Mouse (Mus musculus) MEL (cell line): ENCODE measurements around the gene Hebp2. TPM values are rescaled to one million over a fixed set of nuclear protein-coding genes. Genes with fewer than 3 reads are reported as not detected.

Experiments used
- DNase-seq: peaks from one replicate; pipeline ENCODE4 v3.0.0; 2011; ENCODE audit warnings: low read depth, low spot score
- H3K27ac ChIP-seq: 2 replicates; pipeline ENCODE4 v1.5.1; 2012; ENCODE audit warnings: low read depth, mild to moderate bottlenecking, control low read depth, low read length, moderate library complexity; ENCODE audit not compliant: control insufficient read depth
- H3K27me3 ChIP-seq, 2 experiments: fragments of 150-350 bp in 1 of 2; sonication (generic) in 1 of 2; 2 replicates each; pipeline ENCODE4 v1.6.1; 2012; ENCODE audit warnings: low read length in 2 of 2, mild to moderate bottlenecking in 2 of 2, improper control_type of control experiment in 1 of 2, moderate library complexity in 1 of 2; ENCODE audit not compliant: insufficient read depth in 2 of 2, control insufficient read depth in 1 of 2
- H3K36me3 ChIP-seq, 2 experiments: 2 replicates each; pipeline ENCODE4 v1.6.1; 2012 to 2014; ENCODE audit warnings: low read length in 2 of 2, improper control_type of control experiment in 1 of 2, inconsistent platforms in 1 of 2, mild to moderate bottlenecking in 1 of 2; ENCODE audit not compliant: insufficient read depth in 2 of 2, control insufficient read depth in 1 of 2
- H3K4me1 ChIP-seq, 2 experiments: fragments of 150-350 bp in 1 of 2; sonication (generic) in 1 of 2; 2 replicates each; pipeline ENCODE4 v1.6.1; 2012; ENCODE audit warnings: low read length in 2 of 2, improper control_type of control experiment in 1 of 2, mild to moderate bottlenecking in 1 of 2; ENCODE audit not compliant: insufficient read depth in 2 of 2, control insufficient read depth in 1 of 2
- H3K4me3 ChIP-seq, 2 experiments: fragments of 150-350 bp in 1 of 2; sonication (generic) in 1 of 2; 2 replicates each; pipeline ENCODE4 v1.5.1; 2012; ENCODE audit warnings: low read depth in 2 of 2, low read length in 2 of 2, mild to moderate bottlenecking in 2 of 2, moderate library complexity in 2 of 2, control low read depth in 1 of 2, improper control_type of control experiment in 1 of 2; ENCODE audit not compliant: control insufficient read depth in 1 of 2, insufficient read depth in 1 of 2
- H3K79me2 ChIP-seq: 2 replicates; pipeline ENCODE4 v1.6.1; 2012; ENCODE audit warnings: mild to moderate bottlenecking, low read length, moderate library complexity; ENCODE audit not compliant: control insufficient read depth, poor library complexity, insufficient read depth
- H3K9ac ChIP-seq: 2 replicates; pipeline ENCODE4 v1.6.1; 2012; ENCODE audit warnings: low read depth, mild to moderate bottlenecking, control low read depth, low read length, moderate library complexity; ENCODE audit not compliant: control insufficient read depth, poor library complexity, severe bottlenecking
- H3K9me3 ChIP-seq: fragments of 150-350 bp; sonication (generic); replicated peaks from 2 replicates; pipeline ENCODE4 v1.6.1; 2012; ENCODE audit warnings: mild to moderate bottlenecking, low read length, improper control_type of control experiment, moderate library complexity; ENCODE audit not compliant: insufficient read depth
- BHLHE40 ChIP-seq: IDR thresholded peaks from 2 replicates; pipeline ENCODE4 v1.6.1; 2012; ENCODE audit warnings: low read depth, mild to moderate bottlenecking, inconsistent platforms, low read length, improper control_type of control experiment, borderline replicate concordance
- CHD1 ChIP-seq: IDR thresholded peaks from 2 replicates; pipeline ENCODE4 v1.6.1; 2012; ENCODE audit warnings: low read depth, mild to moderate bottlenecking, inconsistent platforms, low read length, improper control_type of control experiment
- CHD2 ChIP-seq: IDR thresholded peaks from 2 replicates; pipeline ENCODE4 v1.6.1; 2011; ENCODE audit warnings: low read length, improper control_type of control experiment
- CTCF ChIP-seq, 3 experiments: IDR thresholded peaks in 2 of 3; conservative IDR thresholded peaks in 1 of 3; 2 replicates each; pipeline ENCODE4 v1.5.1; 2011 to 2012; ENCODE audit warnings: low read length in 3 of 3, low read depth in 2 of 3, mild to moderate bottlenecking in 2 of 3, improper control_type of control experiment in 1 of 3, inconsistent platforms in 1 of 3, mixed read lengths in 1 of 3, moderate library complexity in 1 of 3; ENCODE audit not compliant: control insufficient read depth in 1 of 3, insufficient read depth in 1 of 3, poor library complexity in 1 of 3, severe bottlenecking in 1 of 3
- ETS1 ChIP-seq: IDR thresholded peaks from 2 replicates; pipeline ENCODE4 v1.6.1; 2012; ENCODE audit warnings: low read depth, mild to moderate bottlenecking, inconsistent platforms, low read length, improper control_type of control experiment, moderate library complexity
- GATA1 ChIP-seq: IDR thresholded peaks from 2 replicates; pipeline ENCODE4 v1.6.1; 2011; ENCODE audit warnings: low read depth, low read length, improper control_type of control experiment
- HCFC1 ChIP-seq: IDR thresholded peaks from 2 replicates; pipeline ENCODE4 v1.6.1; 2012; ENCODE audit warnings: low read depth, mild to moderate bottlenecking, inconsistent platforms, low read length, improper control_type of control experiment, moderate library complexity
- JUND ChIP-seq: IDR thresholded peaks from 2 replicates; pipeline ENCODE4 v1.6.1; 2011; ENCODE audit warnings: low read depth, mild to moderate bottlenecking, improper control_type of control experiment, low read length
- MAFK ChIP-seq: IDR thresholded peaks from 2 replicates; pipeline ENCODE4 v1.6.1; 2011; ENCODE audit warnings: low read depth, mild to moderate bottlenecking, low read length, improper control_type of control experiment, borderline replicate concordance
- MAZ ChIP-seq: IDR thresholded peaks from 2 replicates; pipeline ENCODE4 v1.6.1; 2012; ENCODE audit warnings: low read depth, mild to moderate bottlenecking, inconsistent platforms, low read length, improper control_type of control experiment
- MEF2A ChIP-seq: IDR thresholded peaks from 2 replicates; pipeline ENCODE4 v1.6.1; 2014; ENCODE audit warnings: low read depth, mild to moderate bottlenecking, inconsistent platforms, low read length, improper control_type of control experiment; ENCODE audit not compliant: poor library complexity, insufficient replicate concordance, severe bottlenecking; ENCODE audit errors: extremely low read depth
- MYB ChIP-seq: IDR thresholded peaks from 2 replicates; pipeline ENCODE4 v1.6.1; 2011; ENCODE audit warnings: mild to moderate bottlenecking, low read depth, low read length, improper control_type of control experiment
- MYC ChIP-seq: IDR thresholded peaks from 2 replicates; pipeline ENCODE4 v1.6.1; 2011; ENCODE audit warnings: low read depth, mild to moderate bottlenecking, low read length, improper control_type of control experiment, moderate library complexity
- NRF1 ChIP-seq: IDR thresholded peaks from 2 replicates; pipeline ENCODE4 v1.6.1; 2014; ENCODE audit warnings: low read depth, mild to moderate bottlenecking, inconsistent platforms, low read length, improper control_type of control experiment, moderate library complexity; ENCODE audit not compliant: poor library complexity, insufficient read depth, severe bottlenecking
- POLR2A ChIP-seq, 2 experiments: IDR thresholded peaks; 2 replicates each; pipeline ENCODE4 v1.6.1; 2011 to 2012; ENCODE audit warnings: low read length in 2 of 2, mild to moderate bottlenecking in 2 of 2, control low read depth in 1 of 2, improper control_type of control experiment in 1 of 2, low read depth in 1 of 2, moderate library complexity in 1 of 2; ENCODE audit not compliant: control insufficient read depth in 1 of 2, insufficient read depth in 1 of 2, poor library complexity in 1 of 2
- POLR2AphosphoS2 ChIP-seq: IDR thresholded peaks from 2 replicates; pipeline ENCODE4 v1.6.1; 2011; ENCODE audit warnings: low read length, improper control_type of control experiment
- POLR2AphosphoS5 ChIP-seq: IDR thresholded peaks from 2 replicates; pipeline ENCODE4 v1.6.1; 2012; ENCODE audit warnings: low read depth, borderline replicate concordance, mild to moderate bottlenecking, inconsistent platforms, low read length, moderate library complexity, mixed read lengths
- RAD21 ChIP-seq: IDR thresholded peaks from 2 replicates; pipeline ENCODE4 v1.6.1; 2011; ENCODE audit warnings: mild to moderate bottlenecking, low read depth, low read length, improper control_type of control experiment
- SIN3A ChIP-seq: IDR thresholded peaks from 2 replicates; pipeline ENCODE4 v1.6.1; 2012; ENCODE audit warnings: low read length, improper control_type of control experiment, inconsistent platforms
- SMC3 ChIP-seq: IDR thresholded peaks from 2 replicates; pipeline ENCODE4 v1.6.1; 2011; ENCODE audit warnings: low read depth, low read length, improper control_type of control experiment
- TAL1 ChIP-seq: IDR thresholded peaks from 2 replicates; pipeline ENCODE4 v1.6.1; 2012; ENCODE audit warnings: mild to moderate bottlenecking, inconsistent platforms, low read length, moderate library complexity, mixed read lengths
- TBP ChIP-seq: IDR thresholded peaks from 2 replicates; pipeline ENCODE4 v1.8.0; 2011; ENCODE audit warnings: low read depth, low read length, improper control_type of control experiment
- UBTF ChIP-seq: IDR thresholded peaks from 2 replicates; pipeline ENCODE4 v1.6.1; 2012; ENCODE audit warnings: low read depth, mild to moderate bottlenecking, inconsistent platforms, low read length, improper control_type of control experiment, moderate library complexity, borderline replicate concordance; ENCODE audit not compliant: insufficient read depth
- ZC3H11A ChIP-seq: IDR thresholded peaks from 2 replicates; pipeline ENCODE4 v1.6.1; 2012; ENCODE audit warnings: low read depth, mild to moderate bottlenecking, inconsistent platforms, low read length, improper control_type of control experiment
- ZKSCAN1 ChIP-seq: IDR thresholded peaks from 2 replicates; pipeline ENCODE4 v1.6.1; 2012; ENCODE audit warnings: low read depth, mild to moderate bottlenecking, inconsistent platforms, low read length, improper control_type of control experiment, moderate library complexity
- ZMIZ1 ChIP-seq: IDR thresholded peaks from 2 replicates; pipeline ENCODE4 v1.6.1; 2012; ENCODE audit warnings: low read depth, mild to moderate bottlenecking, inconsistent platforms, low read length, improper control_type of control experiment, moderate library complexity
- ZNF384 ChIP-seq: IDR thresholded peaks from 2 replicates; pipeline ENCODE4 v1.6.1; 2012; ENCODE audit warnings: low read depth, mild to moderate bottlenecking, inconsistent platforms, low read length, improper control_type of control experiment
- polyA plus RNA-seq, 2 experiments: library from polyadenylated mRNA; stranded (reverse) in 1 of 2; unstranded in 1 of 2; fragments of >175 nt in 1 of 2; fragments of >200 nt in 1 of 2; gene quantifications; 2 replicates each; pipeline versions ENCODE4 v1.2.1 to v1.2.4; 2012; ENCODE audit warnings: low replicate concordance in 2 of 2, low read depth in 1 of 2; ENCODE audit not compliant: insufficient read length in 2 of 2, insufficient read depth in 1 of 2, missing spikeins in 1 of 2
- total RNA-seq: library from RNA; depleted of rRNA; stranded (reverse); fragments of 300-350 nt; gene quantifications from 2 replicates; pipeline ENCODE4 v1.2.3, GENCODE M21; 2012

Gene Hebp2
- total and polyA plus RNA-seq, 3 experiments, result not detected

GRCm38 (mm10) chr10:18508586-18508985 lies 37.3 kb downstream of the Hebp2 start:
- Histone ChIP-seq H3K36me3 (no peaks in the 10 kb centered on the region), H3K4me3 (no peak overlapping the region), H3K4me1 (no peaks in the 10 kb centered on the region), H3K9ac (no peak overlapping the region), H3K79me2 (no peaks in the 10 kb centered on the region), H3K9me3 (no peaks in the 10 kb centered on the region), H3K27ac (no peak overlapping the region), H3K27me3 (no peaks in the 10 kb centered on the region)
- TF ChIP-seq TBP, result no peak
- no peak for TF ChIP-seq ZNF384
- TF ChIP-seq MAFK, result no peak
- no peak for TF ChIP-seq SIN3A
- TF ChIP-seq POLR2AphosphoS5, result no peak
- TF ChIP-seq SMC3, result no peak
- TF ChIP-seq BHLHE40, result no peak
- no peak for TF ChIP-seq ZC3H11A
- no peak for TF ChIP-seq JUND
- TF ChIP-seq MYC, result no peak
- TF ChIP-seq MYB, result no peak
- no peak for TF ChIP-seq CHD2
- TF ChIP-seq UBTF, result no peak
- no peak for TF ChIP-seq POLR2AphosphoS2
- no peak for TF ChIP-seq ETS1
- no peak for TF ChIP-seq CTCF (IDR thresholded peaks at IDR 0.05 in 2 of 3, conservative IDR thresholded peaks at IDR 0.05 in 1 of 3; ENCODE audit: control insufficient read depth in 1 of 3, insufficient read depth in 1 of 3, low read depth in 2 of 3, low read length in 3 of 3, poor library complexity in 1 of 3, severe bottlenecking in 1 of 3)
- no peak for TF ChIP-seq GATA1
- TF ChIP-seq MEF2A, result no peak
- DNase-seq, result no peak

GRCm38 (mm10) chr10:18507869-18508473 lies 37.9 kb downstream of the Hebp2 start:
- no peak overlapping the region for H3K9ac ChIP-seq
- H3K4me1 ChIP-seq, result no peaks in the 10 kb centered on the region
- TF ChIP-seq CHD1 (no peak), POLR2A (IDR thresholded peaks at IDR 0.05; ENCODE audit: control insufficient read depth in 1 of 2, insufficient read depth in 1 of 2, low read depth in 1 of 2, low read length in 2 of 2, poor library complexity in 1 of 2) (no peak), ETS1 (no peak), ZKSCAN1 (no peak), UBTF (no peak), HCFC1 (no peak), MEF2A (no peak), ZC3H11A (no peak), SMC3 (no peak), RAD21 (no peak), MAZ (no peak), ZMIZ1 (no peak), NRF1 (no peak), POLR2AphosphoS5 (no peak), MYB (no peak), MYC (no peak), POLR2AphosphoS2 (no peak), TAL1 (no peak)
- no peaks in the 10 kb centered on the region for H3K36me3 ChIP-seq
- DNase-seq, result no peak
- H3K9me3 ChIP-seq, result no peaks in the 10 kb centered on the region
- no peak overlapping the region for H3K27ac ChIP-seq
- no peaks in the 10 kb centered on the region for H3K79me2 ChIP-seq
- H3K27me3 ChIP-seq, result no peaks in the 10 kb centered on the region
- no peak overlapping the region for H3K4me3 ChIP-seq
